Mouse (Mus musculus) cerebellum, adult 8-10 months (tissue): ENCODE results near the gene Fam204a.

ENCODE experiments used
- DNase-seq: peaks from one replicate; pipeline ENCODE4 v3.0.0; 2022

Gene Fam204a

DNA sequence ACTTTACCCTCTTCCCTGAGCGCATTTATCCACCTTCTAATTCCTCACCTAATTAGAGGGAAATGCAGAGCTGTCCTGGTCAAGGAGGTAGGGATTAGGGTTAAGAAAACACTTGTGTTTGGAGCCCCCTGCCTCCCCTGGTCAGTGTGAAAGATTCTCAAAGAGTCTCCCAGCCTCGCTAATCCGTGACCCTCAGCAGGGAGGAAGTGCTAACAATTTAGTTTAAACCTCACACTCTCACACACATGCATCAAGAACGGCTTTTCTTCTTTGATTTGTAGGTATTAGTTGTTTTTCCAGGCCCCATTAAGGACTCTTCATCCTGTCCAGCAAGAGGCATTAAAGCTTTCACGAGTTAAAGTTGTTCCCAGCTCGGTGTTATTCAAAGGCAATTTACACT, 66.7 kb downstream of the Fam204a start:
- no peak for DNase-seq

DNA sequence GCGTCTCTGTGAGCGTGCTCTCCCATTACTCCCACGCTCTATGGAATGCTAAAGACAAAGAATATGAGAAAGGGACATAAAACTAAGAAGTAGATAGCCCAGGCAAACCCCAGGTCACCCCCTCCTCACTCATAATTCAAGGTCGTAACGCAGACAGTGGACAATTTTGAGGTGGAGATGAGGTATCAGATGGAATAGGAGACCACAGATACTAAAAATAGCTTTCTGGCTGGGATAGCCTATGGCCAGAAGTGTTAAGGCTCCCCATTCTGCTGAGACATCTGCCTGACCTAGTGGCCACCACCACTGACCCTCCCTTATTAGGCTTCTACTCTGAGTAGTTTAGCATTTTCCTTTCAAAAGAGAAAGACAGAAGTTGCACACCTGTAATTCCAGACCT, 71.2 kb downstream of the Fam204a start:
- DNase-seq, result no peak

DNA sequence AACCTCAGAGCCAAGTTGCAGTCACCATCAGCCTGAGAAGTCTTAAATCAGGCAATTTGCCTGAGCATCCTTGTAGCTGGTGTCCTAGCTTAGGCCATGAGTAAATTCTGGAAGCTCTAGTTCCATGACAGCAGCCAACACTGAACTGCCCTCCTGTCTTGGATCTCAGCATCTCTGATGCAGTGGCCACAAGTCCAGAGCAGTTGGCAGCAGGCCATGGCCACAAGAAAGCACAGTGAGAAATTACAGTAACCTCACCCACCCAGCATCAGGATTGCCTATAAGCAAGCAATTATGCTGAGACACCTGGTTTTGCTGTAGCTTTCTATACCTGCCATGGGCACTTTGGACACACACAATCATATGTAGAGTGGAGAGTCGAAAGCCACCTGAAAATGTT, 73.4 kb downstream of the Fam204a start:
- DNase-seq, result no peak

DNA sequence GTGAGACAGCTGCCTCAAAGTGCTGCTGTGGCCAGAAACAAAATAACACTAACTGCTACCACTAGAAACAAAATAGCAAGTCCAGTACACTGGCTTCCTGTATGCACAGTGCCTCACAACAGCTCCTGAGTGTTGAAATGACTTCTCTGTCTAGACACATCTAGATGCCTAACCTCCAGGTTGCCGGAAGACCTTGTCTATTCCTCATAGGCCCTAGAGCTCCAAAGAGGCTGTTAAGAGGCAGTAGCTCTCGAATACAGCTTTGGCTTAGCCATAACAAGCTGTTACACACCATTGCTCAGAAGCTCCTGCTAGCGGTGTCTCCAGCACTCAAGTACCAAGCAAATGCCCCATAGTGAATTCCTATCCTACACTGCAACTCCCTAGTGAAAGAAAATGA, 76.4 kb downstream of the Fam204a start:
- no peak for DNase-seq

DNA sequence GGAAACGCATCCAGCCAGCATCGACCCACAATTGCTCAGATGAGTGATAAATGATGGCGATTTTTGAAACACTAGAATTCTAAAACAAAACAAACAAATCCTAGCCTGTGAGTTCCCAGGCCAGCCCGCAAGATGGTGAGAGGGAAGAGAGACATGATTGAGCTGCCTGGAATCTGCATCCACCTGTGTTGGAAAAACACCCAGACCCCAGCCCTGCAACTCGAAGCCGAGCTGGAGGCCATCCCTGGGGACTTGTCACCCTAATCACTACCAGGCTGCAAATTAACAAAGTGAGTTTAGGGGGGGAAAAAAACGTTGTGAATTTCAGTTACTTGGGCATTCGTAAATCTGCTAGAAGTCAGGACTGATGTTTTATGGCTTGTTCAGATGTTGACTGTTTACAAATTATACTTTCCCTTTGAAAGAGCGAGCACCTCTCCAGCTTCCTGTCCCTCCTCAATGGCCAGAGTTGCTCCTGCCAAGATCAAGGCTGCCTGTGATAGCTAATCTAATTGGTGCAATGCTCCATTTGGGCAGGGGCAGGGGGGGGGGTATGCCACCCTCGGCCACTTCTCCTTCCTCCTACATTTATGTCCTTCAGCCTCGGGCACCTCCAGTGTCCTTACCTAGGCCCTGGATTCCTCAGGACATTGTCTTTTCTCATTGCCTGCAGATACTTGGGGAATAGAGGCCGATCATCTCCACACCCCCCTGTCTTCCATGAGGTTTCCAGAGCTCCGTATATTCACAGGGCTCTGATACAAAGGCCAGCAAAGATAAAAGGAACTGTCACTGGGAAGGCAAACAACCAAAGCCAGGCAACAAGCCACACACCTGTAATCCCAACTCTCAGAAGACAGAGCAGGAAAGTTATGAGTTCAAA, 77.2 kb downstream of the Fam204a start:
- DNase-seq, result no peak
